Mouse (Mus musculus): ENCODE results near the gene Gng7. TPM values are rescaled to one million over a fixed set of nuclear protein-coding genes. Genes with fewer than 3 reads are reported as not detected.
A peak's percentile ranks its signal among the peaks of the same experiment; 100 is the strongest.

Gng7 gene
- polyA plus RNA-seq, 1 experiment from 2014 or later = 11.5 TPM

DNA sequence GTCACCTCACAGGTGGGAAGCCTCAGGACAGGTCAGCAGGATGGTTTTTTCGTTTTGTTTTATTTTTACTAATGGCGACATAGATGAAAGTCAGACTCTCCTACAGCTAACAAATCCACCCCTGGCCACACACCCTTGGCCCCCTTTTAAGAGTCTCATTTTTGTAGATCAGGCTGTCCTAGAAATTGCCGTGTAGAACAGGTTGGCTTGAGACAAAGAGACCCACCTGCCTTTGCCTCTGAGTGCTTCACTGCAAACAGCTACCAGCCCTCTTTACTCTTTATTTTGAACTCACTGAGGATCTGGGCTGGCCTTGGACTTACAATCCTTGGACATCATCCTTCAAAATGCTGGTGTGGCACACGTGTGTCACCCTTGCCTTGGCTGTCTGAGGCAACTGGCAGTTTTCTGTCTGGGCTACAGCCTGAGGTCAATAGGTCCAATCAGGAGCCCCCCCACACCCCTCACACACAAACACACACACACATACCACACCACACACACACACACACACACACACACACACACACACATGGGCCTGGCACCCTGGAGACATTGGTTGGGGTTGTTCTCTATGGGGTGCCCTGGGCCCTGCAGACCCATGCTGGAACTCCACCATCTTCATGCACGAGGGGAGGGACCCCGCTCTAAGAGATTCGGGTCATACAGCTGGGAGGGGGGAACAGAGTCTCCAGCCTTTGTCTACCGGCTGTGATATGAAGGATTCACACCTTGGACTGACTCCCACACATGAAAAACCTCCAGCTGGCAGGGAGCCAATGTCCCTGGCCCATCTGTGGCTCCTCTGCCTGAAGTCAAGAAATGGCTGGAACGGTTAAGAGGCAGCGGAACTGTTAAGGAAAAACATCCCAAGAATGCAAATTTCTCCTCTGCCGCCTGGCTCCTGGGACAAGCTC lies 42.4 kb downstream of the Gng7 start:
- Histone ChIP-seq H3K27me3 (ENCODE audit: control insufficient read depth, insufficient read depth, low read length) (no peaks in the 10 kb centered on the region), H3K4me3 (replicated peaks; ENCODE audit: low read depth, low read length) (no peak overlapping the region), H3K4me2 (ENCODE audit: low read length) (no peak overlapping the region), H3K27ac (replicated peaks; ENCODE audit: low read depth, low read length) (no peak overlapping the region), H3K36me3 (ENCODE audit: control insufficient read depth, insufficient read depth, low read length) (no peaks in the 10 kb centered on the region), H3K9ac (replicated peaks; ENCODE audit: low read length) (no peak overlapping the region), H3K4me1 (ENCODE audit: control insufficient read depth, insufficient read depth, low read length) (peaks cover 6% of the 10 kb centered on the region; the same call in 1 of the 2 replicates), H3K9me3 (ENCODE audit: control insufficient read depth, low read length) (no peaks in the 10 kb centered on the region)
- WGBS = 57% methylated on average over 11 of the region's 11 CpGs
- ATAC-seq (ENCODE audit: low FRiP score, low TSS enrichment) = no peak
- DNase-seq = peak; percentile 53

DNA sequence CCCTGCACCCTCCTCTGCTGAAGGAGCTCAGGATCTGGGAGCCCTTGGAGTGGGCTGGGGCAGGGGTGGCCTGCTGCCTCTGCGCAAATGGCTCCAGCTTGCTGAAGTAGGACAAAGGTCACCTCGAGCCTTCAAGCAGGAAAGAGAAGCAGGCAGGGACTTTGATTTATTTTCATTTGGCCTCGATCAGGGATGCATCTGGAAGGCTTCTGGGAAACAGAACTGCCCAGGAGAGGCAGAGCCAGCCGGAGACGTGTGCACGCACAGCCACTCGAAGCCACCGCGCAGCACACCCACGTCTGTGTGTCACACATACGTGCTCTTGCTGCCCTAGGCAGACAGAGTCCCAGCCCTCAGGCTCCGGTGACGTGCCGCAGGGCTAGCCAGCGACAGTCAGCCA lies 43.2 kb downstream of the Gng7 start:
- Histone ChIP-seq H3K9ac (replicated peaks; ENCODE audit: low read length) (no peak overlapping the region), H3K4me3 (replicated peaks; ENCODE audit: low read depth, low read length) (no peak overlapping the region), H3K36me3 (ENCODE audit: control insufficient read depth, insufficient read depth, low read length) (no peaks in the 10 kb centered on the region), H3K4me1 (ENCODE audit: control insufficient read depth, insufficient read depth, low read length) (peaks cover 6% of the 10 kb centered on the region; the same call in 1 of the 2 replicates), H3K27me3 (ENCODE audit: control insufficient read depth, insufficient read depth, low read length) (no peaks in the 10 kb centered on the region), H3K9me3 (ENCODE audit: control insufficient read depth, low read length) (no peaks in the 10 kb centered on the region), H3K4me2 (ENCODE audit: low read length) (no peak overlapping the region), H3K27ac (replicated peaks; ENCODE audit: low read depth, low read length) (no peak overlapping the region)
- no peak for DNase-seq
- ATAC-seq (ENCODE audit: low FRiP score, low TSS enrichment) = no peak
- WGBS = 87% methylated on average over 15 of the region's 15 CpGs

DNA sequence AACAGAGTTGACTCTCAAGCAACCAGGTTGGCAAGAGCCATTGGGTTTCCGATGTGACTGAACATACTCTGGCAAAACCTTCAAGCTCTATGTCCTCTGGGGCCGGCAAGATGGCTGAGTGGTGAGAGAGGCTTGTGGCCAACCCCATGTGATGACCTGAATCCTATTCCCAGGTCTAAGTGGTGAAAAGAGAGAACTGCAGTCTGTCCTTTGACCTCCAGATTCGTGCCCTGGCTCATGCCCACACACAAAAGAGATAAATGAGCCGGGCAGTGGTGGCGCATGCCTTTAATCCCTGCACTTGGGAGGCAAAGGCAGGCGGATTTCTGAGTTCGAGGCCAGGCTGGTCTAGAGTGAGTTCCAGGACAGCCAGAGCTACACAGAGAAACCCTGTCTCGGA lies 44.6 kb downstream of the Gng7 start:
- DNase-seq (no peak), ATAC-seq (ENCODE audit: low FRiP score, low TSS enrichment) (no peak)
- Histone ChIP-seq H3K9me3 (ENCODE audit: control insufficient read depth, low read length) (no peaks in the 10 kb centered on the region), H3K36me3 (ENCODE audit: control insufficient read depth, insufficient read depth, low read length) (no peaks in the 10 kb centered on the region), H3K4me1 (ENCODE audit: control insufficient read depth, insufficient read depth, low read length) (peaks cover 6% of the 10 kb centered on the region; the same call in 1 of the 2 replicates), H3K4me3 (replicated peaks; ENCODE audit: low read depth, low read length) (no peak overlapping the region), H3K9ac (replicated peaks; ENCODE audit: low read length) (no peak overlapping the region), H3K4me2 (ENCODE audit: low read length) (no peak overlapping the region), H3K27ac (replicated peaks; ENCODE audit: low read depth, low read length) (no peak overlapping the region), H3K27me3 (ENCODE audit: control insufficient read depth, insufficient read depth, low read length) (no peaks in the 10 kb centered on the region)
- WGBS = 82% methylated on average over 8 of the region's 8 CpGs

DNA sequence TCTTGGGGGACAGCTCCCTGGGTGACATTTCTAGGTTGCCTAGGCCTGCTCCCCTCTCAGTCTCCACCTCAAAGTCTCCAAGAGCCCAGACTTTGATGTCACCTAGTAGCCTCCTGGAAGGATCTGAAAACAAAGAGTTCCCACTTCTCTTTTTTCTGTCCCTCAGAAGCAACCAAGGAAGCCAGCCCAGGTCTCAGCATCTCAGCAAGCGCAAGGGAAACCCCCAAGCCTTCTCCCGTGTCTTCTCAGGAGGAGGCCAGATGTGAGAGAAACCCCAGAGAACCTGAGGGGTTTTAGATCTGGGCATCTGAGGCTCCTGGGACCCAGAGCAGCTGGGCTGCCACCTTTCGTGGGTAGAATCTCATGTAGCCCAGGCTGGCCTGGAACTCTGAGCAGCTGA lies 45.4 kb downstream of the Gng7 start:
- no peak for ATAC-seq (ENCODE audit: low FRiP score, low TSS enrichment)
- WGBS = 80% methylated on average over 3 of the region's 3 CpGs

DNA sequence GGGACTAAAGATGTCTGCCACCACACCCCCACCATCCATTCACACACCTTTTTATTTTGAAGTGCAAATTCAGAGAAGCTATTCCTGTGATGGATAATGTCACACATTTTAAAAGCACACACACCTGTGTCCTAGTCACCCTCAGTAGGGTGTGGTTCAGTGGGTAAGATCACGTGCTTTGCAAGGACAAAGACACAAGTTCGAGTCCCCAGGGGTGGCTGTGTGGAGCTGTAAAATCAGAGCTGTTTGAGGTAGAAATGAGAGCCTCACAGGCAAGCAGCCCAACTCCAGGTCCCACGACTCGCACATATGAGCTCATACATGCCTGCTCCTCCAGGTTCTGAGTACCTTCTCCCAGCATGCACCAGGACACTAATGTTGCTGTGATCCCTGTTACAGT lies 46.6 kb downstream of the Gng7 start:
- H3K9me3 ChIP-seq (ENCODE audit: control insufficient read depth, low read length) = no peaks in the 10 kb centered on the region
- WGBS = 85% methylated on average over 4 of the region's 4 CpGs
- H3K9ac ChIP-seq (replicated peaks; ENCODE audit: low read length) = no peak overlapping the region
- H3K27ac ChIP-seq (replicated peaks; ENCODE audit: low read depth, low read length) = no peak overlapping the region
- H3K36me3 ChIP-seq (ENCODE audit: control insufficient read depth, insufficient read depth, low read length) = no peaks in the 10 kb centered on the region
- no peak overlapping the region for H3K4me3 ChIP-seq (replicated peaks; ENCODE audit: low read depth, low read length)
- peaks cover 6% of the 10 kb centered on the region; the same call in 1 of the 2 replicates for H3K4me1 ChIP-seq (ENCODE audit: control insufficient read depth, insufficient read depth, low read length)
- no peak overlapping the region for H3K4me2 ChIP-seq (ENCODE audit: low read length)
- DNase-seq = no peak
- no peak for ATAC-seq (ENCODE audit: low FRiP score, low TSS enrichment)
- no peaks in the 10 kb centered on the region for H3K27me3 ChIP-seq (ENCODE audit: control insufficient read depth, insufficient read depth, low read length)

More for the DNA sequence above, 45.4 kb downstream of the Gng7 start:
- H3K9me3 ChIP-seq (ENCODE audit: control insufficient read depth, low read length) = no peaks in the 10 kb centered on the region
- H3K27me3 ChIP-seq (ENCODE audit: control insufficient read depth, insufficient read depth, low read length) = no peaks in the 10 kb centered on the region
- H3K9ac ChIP-seq (replicated peaks; ENCODE audit: low read length) = no peak overlapping the region
- no peak overlapping the region for H3K4me3 ChIP-seq (replicated peaks; ENCODE audit: low read depth, low read length)
- peaks cover 6% of the 10 kb centered on the region; the same call in 1 of the 2 replicates for H3K4me1 ChIP-seq (ENCODE audit: control insufficient read depth, insufficient read depth, low read length)
- no peaks in the 10 kb centered on the region for H3K36me3 ChIP-seq (ENCODE audit: control insufficient read depth, insufficient read depth, low read length)
- no peak for DNase-seq
- no peak overlapping the region for H3K27ac ChIP-seq (replicated peaks; ENCODE audit: low read depth, low read length)
- H3K4me2 ChIP-seq (ENCODE audit: low read length) = no peak overlapping the region

DNA sequence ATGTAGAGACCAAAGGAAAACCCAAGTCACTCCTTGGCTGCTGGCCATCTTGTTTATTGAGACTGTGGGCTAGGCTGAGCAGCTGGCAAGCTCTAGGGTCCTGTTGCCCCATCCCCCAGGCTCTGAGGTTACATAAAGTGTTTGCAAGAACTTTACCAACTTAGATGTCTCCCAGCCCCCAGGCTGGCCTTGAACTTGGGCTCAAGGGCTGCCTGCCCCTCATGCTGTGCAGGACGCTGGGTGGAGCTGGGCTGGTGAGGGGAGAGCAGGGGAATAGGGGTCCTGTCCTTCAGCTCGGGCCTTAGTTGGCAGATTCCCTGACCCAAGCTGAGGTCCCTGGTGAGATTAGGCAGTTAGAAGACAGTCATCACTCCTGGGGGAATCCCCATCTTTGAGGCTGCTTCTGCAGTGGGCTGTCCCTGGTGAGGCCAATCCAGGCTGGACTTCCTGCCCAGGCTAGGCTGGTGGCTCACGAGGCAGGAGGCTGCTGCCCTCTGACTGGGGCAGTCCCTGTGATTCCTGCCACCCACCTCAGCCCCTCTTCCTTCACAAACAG lies 47.6 kb downstream of the Gng7 start:
- no peaks in the 10 kb centered on the region for H3K9me3 ChIP-seq (ENCODE audit: control insufficient read depth, low read length)
- no peaks in the 10 kb centered on the region for H3K27me3 ChIP-seq (ENCODE audit: control insufficient read depth, insufficient read depth, low read length)
- no peaks in the 10 kb centered on the region for H3K4me1 ChIP-seq (ENCODE audit: control insufficient read depth, insufficient read depth, low read length)
- H3K9ac ChIP-seq (replicated peaks; ENCODE audit: low read length) = no peak overlapping the region
- H3K36me3 ChIP-seq (ENCODE audit: control insufficient read depth, insufficient read depth, low read length) = no peaks in the 10 kb centered on the region
- no peak overlapping the region for H3K4me3 ChIP-seq (replicated peaks; ENCODE audit: low read depth, low read length)
- ATAC-seq (ENCODE audit: low FRiP score, low TSS enrichment) (no peak), DNase-seq (peak; percentile 58)
- H3K27ac ChIP-seq (replicated peaks; ENCODE audit: low read depth, low read length) = no peak overlapping the region
- WGBS = 70% methylated on average over 3 of the region's 3 CpGs
- H3K4me2 ChIP-seq (ENCODE audit: low read length) = no peak overlapping the region

DNA sequence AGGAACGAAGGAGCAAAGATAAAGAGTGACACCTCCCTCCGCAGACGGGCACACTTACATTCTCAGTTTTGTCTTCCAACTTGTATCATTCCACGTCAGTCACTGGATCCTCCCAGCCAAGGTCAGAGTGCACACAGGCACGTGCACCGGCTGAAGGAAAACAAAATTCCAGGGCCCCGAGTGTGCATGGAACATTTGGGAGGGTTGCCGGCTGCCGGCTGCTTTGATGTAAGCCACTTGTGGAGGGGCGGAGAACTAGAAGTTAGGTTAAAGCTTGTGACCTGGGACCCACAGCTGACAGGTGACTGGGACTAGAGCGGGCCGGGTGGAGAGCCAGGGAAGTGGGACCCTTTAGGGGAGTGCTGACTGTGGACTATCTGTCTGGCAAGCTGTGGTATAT lies 48.4 kb downstream of the Gng7 start:
- no peaks in the 10 kb centered on the region for H3K9me3 ChIP-seq (ENCODE audit: control insufficient read depth, low read length)
- WGBS = 70% methylated on average over 12 of the region's 12 CpGs
- no peak overlapping the region for H3K27ac ChIP-seq (replicated peaks; ENCODE audit: low read depth, low read length)
- H3K27me3 ChIP-seq (ENCODE audit: control insufficient read depth, insufficient read depth, low read length) = no peaks in the 10 kb centered on the region
- H3K4me1 ChIP-seq (ENCODE audit: control insufficient read depth, insufficient read depth, low read length) = no peaks in the 10 kb centered on the region
- H3K4me3 ChIP-seq (replicated peaks; ENCODE audit: low read depth, low read length) = no peak overlapping the region
- no peak overlapping the region for H3K9ac ChIP-seq (replicated peaks; ENCODE audit: low read length)
- DNase-seq (no peak), ATAC-seq (ENCODE audit: low FRiP score, low TSS enrichment) (no peak)
- H3K4me2 ChIP-seq (ENCODE audit: low read length) = no peak overlapping the region
- no peaks in the 10 kb centered on the region for H3K36me3 ChIP-seq (ENCODE audit: control insufficient read depth, insufficient read depth, low read length)

DNA sequence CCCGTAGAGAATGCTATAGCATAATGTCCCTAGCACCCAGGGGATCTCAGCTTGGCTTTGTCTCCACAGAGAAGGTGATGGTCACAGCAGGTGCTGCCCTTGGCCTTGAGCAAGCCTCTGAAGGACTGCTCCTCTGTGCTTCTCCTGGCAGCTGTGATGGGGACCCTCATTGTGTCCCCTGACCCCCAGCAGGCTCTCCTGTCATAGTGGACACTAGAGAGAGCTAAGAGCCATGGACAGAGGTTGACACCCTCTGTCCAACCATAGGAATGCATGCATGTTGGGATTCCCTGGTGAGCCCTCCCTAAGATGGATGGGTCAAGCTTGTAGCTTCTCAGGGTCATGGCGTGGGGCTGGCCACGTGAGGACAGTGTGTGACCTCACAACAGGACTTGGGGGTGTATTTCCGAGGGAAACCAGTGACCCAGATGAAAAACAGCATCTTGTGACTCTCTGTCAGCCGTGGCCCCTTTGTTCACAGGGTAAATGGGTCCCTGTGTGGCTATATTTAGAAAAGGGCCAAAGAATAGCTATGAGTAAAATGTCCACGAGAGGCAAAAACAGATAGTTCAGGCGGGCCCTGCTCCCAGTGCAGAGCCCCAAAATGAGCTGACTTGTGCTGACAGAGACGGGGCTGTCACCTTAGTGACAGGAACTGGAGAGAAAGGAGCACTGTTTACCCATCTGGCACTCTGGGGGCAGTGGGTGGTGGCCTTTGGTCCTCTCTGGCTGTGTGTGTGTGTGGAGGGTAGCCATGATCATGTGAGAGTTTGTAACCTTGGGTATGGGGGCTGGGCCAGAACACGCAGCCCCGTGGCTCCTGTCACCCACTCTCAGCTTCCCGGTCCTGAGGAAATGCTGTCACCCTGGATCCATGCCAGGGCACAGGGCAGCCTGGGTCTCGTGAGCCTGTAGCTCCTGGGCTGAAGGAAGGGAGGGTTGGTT lies 51.4 kb downstream of the Gng7 start:
- Histone ChIP-seq H3K4me1 (ENCODE audit: control insufficient read depth, insufficient read depth, low read length) (no peaks in the 10 kb centered on the region), H3K4me2 (ENCODE audit: low read length) (no peak overlapping the region), H3K4me3 (replicated peaks; ENCODE audit: low read depth, low read length) (no peak overlapping the region), H3K36me3 (ENCODE audit: control insufficient read depth, insufficient read depth, low read length) (no peaks in the 10 kb centered on the region), H3K9me3 (ENCODE audit: control insufficient read depth, low read length) (no peaks in the 10 kb centered on the region), H3K27me3 (ENCODE audit: control insufficient read depth, insufficient read depth, low read length) (no peaks in the 10 kb centered on the region), H3K9ac (replicated peaks; ENCODE audit: low read length) (no peak overlapping the region), H3K27ac (replicated peaks; ENCODE audit: low read depth, low read length) (no peak overlapping the region)
- 62% methylated on average over 12 of the region's 12 CpGs for WGBS
- ATAC-seq (ENCODE audit: low FRiP score, low TSS enrichment) (no peak), DNase-seq (no peak)
